Mouse (Mus musculus): ENCODE data around the gene Atoh8.

The Atoh8 gene

GRCm38 (mm10) chr6:72196660-72197059 is 38.7 kb downstream of the Atoh8 start:
- DNase-seq (ENCODE audit: low read depth, low spot score), result no peak

GRCm38 (mm10) chr6:72190577-72190976 is 44.8 kb downstream of the Atoh8 start:
- DNase-seq (ENCODE audit: low read depth, low spot score), result no peak

- DNase-seq (ENCODE audit: low read depth, low spot score), result no peak
Observed at GRCm38 (mm10) chr6:72190120-72190519, 45.3 kb downstream of the Atoh8 start.

- no peak for DNase-seq (ENCODE audit: low read depth, low spot score)
Observed at GRCm38 (mm10) chr6:72189061-72189863, 46.1 kb downstream of the Atoh8 start.

- DNase-seq (ENCODE audit: low read depth, low spot score), result no peak
Observed at GRCm38 (mm10) chr6:72186809-72187208, 48.6 kb downstream of the Atoh8 start.

- DNase-seq (ENCODE audit: low read depth, low spot score), result peak; percentile 63
Observed at GRCm38 (mm10) chr6:72185893-72186490, 49.4 kb downstream of the Atoh8 start.

GRCm38 (mm10) chr6:72184576-72184975 is 50.8 kb downstream of the Atoh8 start:
- no peak for DNase-seq (ENCODE audit: low read depth, low spot score)

- DNase-seq (ENCODE audit: low read depth, low spot score), result no peak
Observed at GRCm38 (mm10) chr6:72179562-72180502, 55.5 kb downstream of the Atoh8 start.

- no peak for DNase-seq (ENCODE audit: low read depth, low spot score)
Observed at GRCm38 (mm10) chr6:72179006-72179405, 56.4 kb downstream of the Atoh8 start.

- DNase-seq (ENCODE audit: low read depth, low spot score), result no peak
Observed at GRCm38 (mm10) chr6:72177417-72177816, 58.0 kb downstream of the Atoh8 start.

- no peak for DNase-seq (ENCODE audit: low read depth, low spot score)
Observed at GRCm38 (mm10) chr6:72176004-72176403, 59.4 kb downstream of the Atoh8 start.

- no peak for DNase-seq (ENCODE audit: low read depth, low spot score)
Observed at GRCm38 (mm10) chr6:72175419-72175818, 60.0 kb downstream of the Atoh8 start.

- no peak for DNase-seq (ENCODE audit: low read depth, low spot score)
Observed at GRCm38 (mm10) chr6:72173350-72173749, 62.0 kb downstream of the Atoh8 start.

GRCm38 (mm10) chr6:72171391-72171790 is 64.0 kb downstream of the Atoh8 start:
- DNase-seq (ENCODE audit: low read depth, low spot score), result no peak

GRCm38 (mm10) chr6:72165907-72166306 is 69.5 kb downstream of the Atoh8 start:
- no peak for DNase-seq (ENCODE audit: low read depth, low spot score)

GRCm38 (mm10) chr6:72164321-72165275 is 70.8 kb downstream of the Atoh8 start:
- peak; percentile 87 for DNase-seq (ENCODE audit: low read depth, low spot score)

GRCm38 (mm10) chr6:72162155-72162890 is 73.1 kb downstream of the Atoh8 start:
- no peak for DNase-seq (ENCODE audit: low read depth, low spot score)

GRCm38 (mm10) chr6:72161751-72162150 is 73.6 kb downstream of the Atoh8 start:
- no peak for DNase-seq (ENCODE audit: low read depth, low spot score)

GRCm38 (mm10) chr6:72160991-72161390 is 74.4 kb downstream of the Atoh8 start:
- DNase-seq (ENCODE audit: low read depth, low spot score), result no peak

GRCm38 (mm10) chr6:72159861-72160395 is 75.4 kb downstream of the Atoh8 start:
- no peak for DNase-seq (ENCODE audit: low read depth, low spot score)
